Mouse (Mus musculus): Measurements from ENCODE around the gene Adcyap1r1.

Gene Adcyap1r1

DNA sequence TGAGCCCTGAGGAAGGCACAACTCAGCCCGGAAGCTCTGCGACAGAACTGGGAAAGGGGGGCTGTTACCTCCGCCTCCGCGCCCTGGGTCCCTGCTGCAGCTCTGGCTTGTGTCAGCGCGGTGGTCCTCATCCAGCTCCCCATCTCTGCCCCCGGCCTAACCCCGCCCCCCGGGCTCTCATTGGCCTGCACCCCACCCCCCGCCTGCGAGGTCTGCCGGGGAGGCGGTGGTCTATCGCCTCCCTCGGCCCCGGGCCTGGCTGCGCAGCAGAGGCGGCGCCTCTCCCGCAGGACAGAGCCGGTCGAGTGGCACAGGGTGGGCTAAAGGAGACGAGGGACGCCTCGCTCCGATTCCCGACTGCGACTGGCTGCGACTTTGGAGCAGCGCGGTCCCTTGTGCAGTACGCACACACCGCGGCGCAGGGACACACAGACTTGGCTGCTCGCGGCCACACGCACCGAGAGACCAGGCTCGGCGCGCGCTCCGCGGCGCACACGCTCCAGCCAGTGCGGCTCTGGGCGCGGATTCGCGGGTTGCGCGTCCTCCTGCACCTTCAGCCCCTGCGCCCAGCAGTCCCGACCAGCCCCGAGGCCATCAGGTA lies at the start of gene Adcyap1r1:
Adcyap1r1 (plus strand) TSS at position 208 of the 601 bp plus-strand sequence.
- DNase-seq (ENCODE audit: low spot score in 2 of 2): no peak

DNA sequence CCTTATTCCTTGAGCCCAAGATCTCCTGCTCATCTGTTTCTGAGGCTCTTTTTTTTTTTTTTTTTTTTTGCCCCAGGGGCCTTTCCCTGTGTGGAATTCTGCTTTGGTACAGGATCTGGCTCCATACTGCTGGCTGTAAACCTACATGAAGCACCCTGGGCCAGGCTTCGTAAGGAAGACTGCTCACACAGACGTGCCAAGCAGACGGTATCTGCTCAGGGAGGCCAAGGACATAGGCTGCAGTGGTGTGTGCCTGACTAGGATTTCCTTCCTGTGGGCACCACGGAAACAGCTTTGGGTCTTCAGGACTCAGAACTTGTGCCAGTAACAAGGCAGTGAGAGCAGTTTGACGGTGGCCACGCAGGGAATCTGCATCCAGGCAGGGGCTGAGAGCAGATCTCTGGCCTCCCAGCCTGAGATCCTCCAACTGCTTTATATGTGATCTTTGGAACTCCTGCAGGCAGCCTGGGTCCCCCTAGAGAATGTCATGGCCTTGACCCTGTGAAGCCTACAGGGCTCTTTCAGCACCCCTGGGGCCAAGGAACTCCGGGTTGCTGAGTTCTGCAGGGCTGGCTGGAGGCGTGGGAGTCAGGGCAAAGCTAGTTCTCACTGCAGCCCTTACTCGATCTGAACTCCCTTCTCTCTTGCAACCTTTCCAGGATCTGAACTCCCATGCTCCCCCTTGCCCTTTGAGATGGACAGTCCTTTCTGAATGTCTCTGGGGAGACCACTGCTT lies 49.6 kb upstream of the Adcyap1r1 start:
- DNase-seq (ENCODE audit: low spot score in 2 of 2): no peak

DNA sequence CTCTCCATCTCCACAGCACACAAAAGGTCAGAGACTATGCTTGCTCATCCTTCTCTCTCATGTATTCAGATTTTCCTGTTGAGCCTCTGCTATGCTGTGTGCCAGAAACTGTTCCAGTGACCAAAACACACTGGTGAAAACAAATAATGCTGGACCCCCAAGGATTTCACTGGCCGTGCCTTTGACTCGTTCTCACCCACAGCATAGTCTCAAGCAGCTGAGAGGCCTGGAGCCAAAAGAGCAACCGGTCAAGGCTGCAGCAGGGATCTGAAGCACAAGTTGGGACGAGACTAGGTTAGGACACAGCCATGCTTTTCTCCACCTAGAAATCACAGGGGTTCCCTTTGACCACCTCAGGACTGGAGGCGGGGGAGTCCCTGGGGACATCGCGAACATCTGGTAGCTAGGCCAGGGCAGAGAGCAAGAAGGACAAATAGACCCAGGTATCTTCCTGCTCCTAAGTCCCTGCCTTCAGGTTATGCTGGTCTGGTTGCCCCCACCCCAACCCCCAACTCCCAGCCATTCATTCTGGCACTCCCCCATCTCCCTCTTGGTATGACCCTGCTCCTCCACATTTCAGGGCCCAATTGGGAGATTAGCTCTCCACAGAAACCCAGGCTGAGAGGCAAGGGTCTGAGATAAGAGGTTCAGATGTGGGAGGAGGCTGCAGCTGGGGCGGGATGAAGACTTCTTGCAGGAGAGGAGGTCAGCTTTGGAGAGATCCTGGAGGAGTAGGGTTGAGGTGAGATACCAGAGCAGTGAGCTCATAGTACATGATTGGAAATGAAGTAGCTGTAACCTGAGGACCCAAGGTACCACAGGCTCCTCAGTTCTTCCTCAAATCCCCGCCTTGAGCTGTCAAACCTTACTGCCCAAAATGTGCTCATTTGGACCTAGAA lies 48.1 kb upstream of the Adcyap1r1 start:
- no peak for DNase-seq (ENCODE audit: low spot score in 2 of 2)

DNA sequence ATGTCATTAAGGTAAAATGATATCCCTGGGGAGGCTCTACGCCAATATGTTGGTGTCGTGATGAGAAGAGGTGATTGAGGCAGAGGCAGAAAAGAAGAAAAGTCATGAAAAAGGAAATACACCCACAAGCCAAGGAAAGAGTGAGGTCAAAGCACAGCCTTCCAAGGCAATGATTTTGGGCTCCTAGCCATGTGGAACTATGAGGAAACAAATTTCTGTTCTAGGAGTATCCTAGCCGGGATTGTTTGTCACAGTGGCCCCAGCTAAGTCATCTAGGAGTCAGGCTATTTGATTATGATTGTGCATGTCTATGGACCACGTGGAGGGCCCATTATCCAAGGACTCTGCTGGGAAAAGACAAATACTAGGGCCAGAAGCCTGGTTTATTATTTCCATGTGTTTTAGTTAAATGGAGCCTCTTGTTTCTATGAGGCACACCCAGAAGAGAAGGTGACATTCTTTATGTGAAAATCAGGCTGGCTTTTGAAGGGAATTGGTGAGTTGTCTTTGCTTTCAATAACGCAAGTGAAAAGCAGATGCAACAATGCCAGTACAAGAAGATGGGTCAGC lies 47.3 kb upstream of the Adcyap1r1 start:
- DNase-seq (ENCODE audit: low spot score in 2 of 2): no peak

DNA sequence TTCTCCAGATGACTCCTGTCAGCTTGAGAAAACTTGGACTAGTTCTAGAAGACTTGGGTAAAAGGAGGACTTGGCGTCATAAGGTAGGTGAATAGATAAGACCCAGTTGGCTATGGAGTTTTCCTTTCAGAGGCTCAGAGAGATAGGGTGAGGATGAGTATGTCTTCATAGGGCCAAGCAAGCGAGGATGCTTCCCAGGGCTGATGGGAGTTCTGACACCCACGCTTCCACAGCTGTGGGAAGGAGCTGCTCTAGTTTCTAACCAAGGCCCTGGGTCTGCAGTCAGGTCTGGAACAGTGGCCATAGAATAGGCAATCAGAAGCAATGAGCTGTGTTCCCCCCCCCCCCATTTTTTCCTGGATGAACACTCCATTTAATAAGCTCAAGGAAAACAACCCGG lies 44.4 kb upstream of the Adcyap1r1 start:
- no peak for DNase-seq (ENCODE audit: low spot score in 2 of 2)

DNA sequence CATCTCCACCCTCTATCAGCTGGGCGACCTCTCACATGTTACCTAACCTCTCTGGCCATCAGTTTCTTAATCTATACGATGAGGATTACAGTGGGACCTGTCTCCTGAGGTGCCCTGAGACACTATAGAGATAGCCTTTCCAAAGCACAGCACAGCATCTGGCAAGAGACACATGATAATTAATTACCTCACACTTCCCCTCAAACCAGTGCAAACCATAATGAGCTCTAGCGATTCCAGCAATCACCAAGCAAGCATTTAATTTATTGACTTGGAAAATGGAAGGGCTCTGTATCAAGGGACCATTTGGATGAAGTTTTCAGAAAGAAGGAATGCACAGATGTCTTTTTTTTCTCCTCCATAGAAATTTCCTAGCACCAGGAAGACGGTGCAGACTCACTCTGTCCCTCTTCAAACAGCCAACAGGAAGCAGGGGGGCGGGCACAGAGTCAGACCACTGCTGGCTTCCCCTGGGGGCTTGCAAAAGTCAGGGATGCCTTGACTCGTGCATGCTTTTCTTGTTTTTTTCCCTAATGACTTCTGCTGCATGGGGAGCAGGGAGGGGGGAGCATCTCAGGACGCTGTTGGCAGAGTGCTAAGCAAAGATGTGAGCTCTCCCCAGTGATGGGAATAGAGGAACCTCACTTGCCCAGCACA lies 41.5 kb upstream of the Adcyap1r1 start:
- DNase-seq (ENCODE audit: low spot score in 2 of 2): no peak

DNA sequence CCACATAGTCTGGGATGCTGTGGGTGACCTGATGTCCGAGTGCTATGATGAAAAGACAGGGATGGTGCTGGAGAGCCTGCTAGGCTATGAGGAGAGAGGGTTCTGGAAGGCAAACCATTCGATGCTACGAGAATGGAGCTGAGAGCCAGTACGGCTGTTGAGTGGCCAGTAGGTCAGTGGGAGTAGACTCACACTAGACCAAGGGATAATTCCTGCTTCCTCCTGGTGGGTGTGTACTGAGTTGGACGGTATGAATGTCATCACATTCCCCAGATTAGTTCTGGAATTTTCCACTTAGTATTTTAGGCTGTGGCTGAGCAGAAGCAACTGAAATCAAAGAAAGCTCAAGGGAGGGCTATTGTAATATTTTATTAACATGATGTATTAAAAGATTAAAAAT lies 40.8 kb upstream of the Adcyap1r1 start:
- no peak for DNase-seq (ENCODE audit: low spot score in 2 of 2)

DNA sequence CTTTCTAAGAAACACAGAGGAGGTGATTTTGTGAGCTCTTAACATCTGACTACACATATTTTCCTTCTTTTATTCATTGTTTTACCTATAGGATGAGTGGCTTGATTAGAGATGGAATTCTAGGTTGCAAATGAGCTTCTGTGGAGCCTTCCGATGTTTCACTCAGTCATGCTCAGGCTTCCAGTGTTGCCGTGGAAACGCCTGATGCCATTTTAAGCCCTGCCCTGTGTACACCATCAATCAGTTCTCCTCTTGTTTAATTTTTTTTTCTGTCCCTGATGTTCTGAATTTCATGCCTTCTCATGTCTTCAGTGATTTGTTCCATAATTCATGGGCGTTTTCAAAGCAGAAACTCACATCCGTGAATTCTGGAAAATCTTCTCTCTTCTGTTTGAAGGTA lies 35.6 kb upstream of the Adcyap1r1 start:
- no peak for DNase-seq (ENCODE audit: low spot score in 2 of 2)

DNA sequence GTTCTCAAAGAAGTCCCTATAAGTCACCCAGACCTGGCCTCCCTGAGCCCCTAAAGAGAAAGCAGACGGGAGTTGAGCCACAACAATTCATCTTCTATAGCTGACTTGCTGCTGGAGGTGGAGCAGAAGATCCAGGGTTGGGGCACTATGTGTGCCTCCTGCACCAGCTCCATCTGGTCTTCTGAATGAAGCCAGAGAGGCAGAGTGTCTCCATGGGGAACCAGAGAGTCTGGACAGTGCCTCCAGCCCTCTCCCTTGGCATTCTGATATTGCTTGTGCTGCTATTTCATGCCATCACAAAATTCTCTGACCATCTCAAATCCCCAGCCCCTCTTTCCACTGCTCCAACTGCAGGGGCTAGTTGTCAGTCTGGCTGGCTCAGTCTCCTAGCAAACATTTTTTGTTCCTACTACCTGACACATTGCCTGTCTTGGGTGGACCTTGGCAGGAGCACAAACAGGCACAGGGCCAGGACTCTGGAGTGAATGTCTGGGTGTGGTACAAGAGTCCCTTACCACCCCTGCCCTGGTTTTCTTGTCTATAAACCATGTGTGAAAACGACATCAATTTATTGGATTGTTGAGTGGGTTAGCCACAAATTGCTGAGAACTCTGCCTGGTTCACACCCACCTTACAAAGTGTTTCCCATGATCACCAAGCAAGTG lies 32.9 kb upstream of the Adcyap1r1 start:
- no peak for DNase-seq (ENCODE audit: low spot score in 2 of 2)

DNA sequence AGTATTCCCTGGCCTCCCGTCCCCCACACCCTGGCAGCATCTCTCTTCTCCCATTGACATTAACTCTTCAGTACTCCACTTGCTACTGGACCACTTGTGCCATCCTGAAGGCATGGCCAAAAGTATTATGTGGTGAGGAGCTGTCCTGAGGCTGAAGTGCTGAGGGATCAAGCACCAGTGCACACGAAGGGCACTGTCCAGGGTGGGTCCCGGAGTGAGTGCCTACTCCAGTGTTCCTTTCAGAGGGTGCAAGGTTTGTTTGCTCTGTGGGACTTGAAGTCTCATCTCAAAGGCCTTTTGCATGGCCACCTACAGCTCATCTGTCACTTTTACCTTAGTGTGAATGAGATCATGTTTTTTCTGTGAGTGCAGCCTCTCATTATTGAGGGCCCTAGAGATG lies 31.4 kb upstream of the Adcyap1r1 start:
- no peak for DNase-seq (ENCODE audit: low spot score in 2 of 2)

DNA sequence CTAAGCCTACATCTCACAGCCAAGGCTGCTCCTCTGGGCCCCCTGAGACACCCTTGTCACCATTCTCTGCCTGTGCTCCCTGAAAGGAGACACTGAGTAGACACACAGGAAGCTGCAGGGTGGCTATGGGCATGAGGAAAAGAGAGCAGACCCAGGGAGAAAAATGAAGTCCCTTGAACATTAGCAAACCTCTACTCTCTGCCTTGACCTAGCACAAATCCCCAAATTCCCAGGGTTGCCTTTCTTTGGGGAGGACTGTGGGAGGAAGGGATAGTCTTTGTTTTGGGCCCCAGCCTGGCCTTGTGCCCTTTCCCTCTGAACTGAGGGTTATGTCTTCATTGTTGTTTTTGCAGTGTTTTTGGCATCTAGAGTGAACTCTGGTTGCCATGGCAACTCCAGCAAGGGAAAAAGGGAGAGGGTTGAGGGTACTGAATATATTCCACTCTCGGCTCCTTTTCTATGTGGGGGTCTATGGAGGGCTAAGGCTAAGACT lies 30.9 kb upstream of the Adcyap1r1 start:
- DNase-seq (ENCODE audit: low spot score in 2 of 2): no peak

DNA sequence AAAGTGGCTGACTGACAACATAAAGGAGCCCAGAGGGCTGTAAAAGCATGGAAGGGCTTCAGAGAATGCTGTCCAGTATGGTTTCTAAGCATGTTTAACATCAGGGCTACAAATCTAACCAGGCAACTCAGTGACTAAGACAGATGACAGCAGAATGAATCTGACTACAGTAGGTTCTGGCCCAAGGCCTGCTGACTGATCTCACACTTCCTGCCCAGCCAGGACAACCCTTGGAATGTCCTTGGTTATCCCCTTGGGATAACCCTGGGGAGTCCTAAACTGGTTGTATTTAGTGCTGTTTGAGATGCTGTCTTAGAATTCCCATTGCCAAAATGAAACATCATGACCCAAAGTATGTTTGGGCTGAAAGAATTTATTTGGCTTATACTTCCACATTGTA lies 19.7 kb upstream of the Adcyap1r1 start:
- no peak for DNase-seq (ENCODE audit: low spot score in 2 of 2)

DNA sequence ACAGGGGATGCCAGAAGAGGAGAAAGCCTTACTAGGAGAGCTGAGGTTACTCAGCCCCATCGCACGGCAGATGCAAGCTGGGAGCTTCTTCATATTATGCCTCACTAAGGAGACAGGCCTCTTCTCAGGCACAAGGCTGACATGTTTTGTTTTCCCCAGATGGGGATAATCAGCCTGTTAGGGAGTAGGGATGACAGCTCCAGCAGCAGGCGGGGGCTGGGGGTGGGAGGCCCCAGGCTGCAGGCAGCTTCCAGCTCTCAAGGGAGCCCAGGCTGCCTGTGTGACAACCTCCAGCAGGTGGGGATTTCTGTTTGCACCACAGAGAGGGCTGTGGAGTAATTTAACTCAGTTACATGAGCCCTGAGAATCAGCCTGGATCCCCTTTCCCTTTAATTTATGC lies 17.4 kb upstream of the Adcyap1r1 start:
- DNase-seq (ENCODE audit: low spot score in 2 of 2): no peak

DNA sequence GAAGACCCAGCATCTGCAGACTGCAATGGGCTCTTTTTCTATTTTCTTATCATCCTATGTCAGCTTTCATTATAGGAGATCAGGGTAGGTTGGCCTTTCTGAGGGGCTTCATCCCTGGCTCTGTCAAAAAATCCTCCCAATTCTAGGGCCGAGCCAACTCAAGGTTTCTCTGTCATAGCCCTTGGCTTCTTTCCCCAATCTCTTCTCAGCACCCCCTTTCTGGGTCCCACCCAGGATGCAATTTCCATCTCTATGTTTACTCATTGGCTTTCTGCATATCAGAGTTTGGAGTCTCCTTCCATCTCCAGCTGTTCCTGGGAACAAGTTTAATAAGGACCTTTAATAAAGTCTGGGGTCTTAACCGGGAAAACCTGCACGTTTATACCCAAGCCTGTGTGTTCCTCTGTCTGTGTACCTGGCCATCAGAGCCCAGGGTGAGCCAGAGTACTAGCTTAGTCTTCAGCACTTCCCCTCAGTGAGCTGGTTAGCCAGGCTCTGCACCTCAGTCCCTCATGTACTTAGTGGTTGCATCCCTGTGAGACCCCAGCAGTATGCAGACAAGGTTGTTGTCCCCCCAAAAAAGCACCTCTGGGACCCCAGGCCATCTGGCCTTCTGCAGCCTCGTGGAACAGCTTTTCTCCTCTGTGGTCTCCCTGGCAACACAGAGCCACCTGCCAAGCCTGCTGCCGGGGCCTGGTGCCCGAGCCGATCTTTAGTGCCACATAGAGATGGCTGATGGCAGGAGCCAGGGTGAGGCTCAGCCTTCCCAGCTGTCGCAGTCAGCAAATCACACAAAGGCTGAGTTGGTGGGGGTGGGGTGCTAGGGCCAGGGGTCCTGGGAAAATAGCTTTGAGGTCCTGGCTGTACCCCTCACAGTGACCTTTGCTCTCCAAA lies 16.3 kb upstream of the Adcyap1r1 start:
- no peak for DNase-seq (ENCODE audit: low spot score in 2 of 2)

DNA sequence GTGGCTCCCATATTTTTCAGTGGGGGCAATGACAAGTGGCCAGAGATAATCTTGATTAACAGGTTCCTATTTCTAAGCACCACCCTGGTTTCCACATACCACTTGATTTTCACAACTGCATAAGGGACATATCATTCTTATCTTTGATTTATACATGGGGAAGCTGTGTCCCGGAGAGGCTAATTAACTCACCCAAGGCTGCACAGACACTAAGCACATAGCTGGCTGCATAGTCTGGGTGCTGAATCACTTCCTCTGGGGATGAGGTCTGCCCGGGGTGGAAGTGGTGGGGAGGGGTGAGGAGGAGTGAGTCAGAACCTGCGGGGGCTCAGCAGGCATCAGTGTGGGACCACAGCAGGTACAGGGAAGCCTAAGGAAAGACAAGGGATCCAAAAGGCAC lies 13.9 kb upstream of the Adcyap1r1 start:
- DNase-seq (ENCODE audit: low spot score in 2 of 2): no peak

DNA sequence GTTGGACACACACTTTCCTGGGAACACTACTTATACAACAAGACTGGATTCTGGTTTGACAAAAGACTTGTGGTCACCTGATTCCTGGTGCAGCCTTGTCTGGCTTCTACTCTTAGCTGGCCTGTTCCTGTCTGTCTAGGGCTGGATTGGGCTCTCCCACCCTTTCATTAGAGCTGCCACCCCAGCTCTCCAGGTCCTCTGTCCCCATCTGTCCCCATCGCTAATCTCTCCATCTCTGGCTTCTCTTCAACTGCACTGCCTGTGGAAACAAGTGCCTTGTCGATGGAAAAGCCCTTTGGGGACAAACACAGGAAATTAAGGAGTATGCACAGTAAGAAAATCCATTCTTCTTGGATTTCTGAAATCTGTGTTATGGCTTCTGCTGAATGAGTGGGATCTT lies 12.9 kb upstream of the Adcyap1r1 start:
- DNase-seq (ENCODE audit: low spot score in 2 of 2): no peak

DNA sequence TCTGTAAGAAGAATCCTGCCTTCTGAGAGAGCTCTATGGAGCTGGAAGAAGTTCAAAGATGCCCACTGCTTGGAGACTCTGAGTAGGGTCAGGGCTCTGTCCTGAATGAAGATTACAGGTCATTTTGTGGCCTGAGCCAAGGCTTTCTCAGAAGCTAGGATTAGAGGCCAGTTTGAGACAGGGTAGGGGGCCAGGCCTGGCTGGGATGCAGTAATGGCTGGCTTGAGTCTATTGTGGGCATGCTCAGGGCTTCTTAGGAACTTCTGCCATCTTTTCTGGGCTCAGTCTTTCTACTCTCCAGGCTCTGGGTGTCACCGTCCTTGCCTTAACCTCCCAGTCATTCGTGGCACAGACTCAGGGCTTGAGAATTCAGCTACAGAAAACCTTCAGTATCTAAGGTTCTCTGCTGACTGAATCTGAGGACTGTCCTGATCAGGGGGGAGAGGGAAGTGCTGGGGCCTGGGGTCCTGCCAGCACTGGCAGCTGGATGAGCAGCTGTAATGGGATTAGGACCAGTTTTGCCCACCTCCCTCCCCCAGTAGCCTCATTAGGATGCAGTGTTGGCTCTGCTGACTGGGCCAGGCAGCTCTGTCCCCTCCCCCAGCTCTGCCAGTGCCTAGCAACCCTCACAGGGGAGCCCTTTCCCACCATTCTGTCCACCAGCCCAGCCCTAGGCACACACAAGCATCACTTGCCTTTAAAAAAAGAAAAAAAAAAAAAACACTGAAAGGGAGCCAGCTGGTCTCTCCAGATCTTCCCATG lies 7.7 kb upstream of the Adcyap1r1 start:
- no peak for DNase-seq (ENCODE audit: low spot score in 2 of 2)

DNA sequence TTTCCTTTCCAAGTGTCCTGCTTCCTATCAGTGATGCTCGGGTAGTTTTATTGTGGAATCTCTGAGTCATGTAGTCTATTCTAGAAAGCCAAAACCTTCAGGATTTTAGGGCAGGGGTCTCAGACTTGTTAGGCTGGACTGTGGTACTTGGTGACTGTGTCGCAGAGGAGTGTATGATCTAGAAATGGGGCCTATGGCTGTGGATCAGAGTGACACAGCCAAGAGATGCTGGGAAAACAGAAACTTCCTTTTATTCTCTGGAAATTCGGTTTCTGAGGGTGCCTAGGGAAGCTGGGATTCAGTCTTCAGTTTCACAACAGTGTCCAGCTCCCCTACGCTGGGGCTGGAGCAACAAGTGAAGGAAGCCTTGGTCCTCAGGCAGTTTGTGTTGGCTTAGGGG lies 7.1 kb upstream of the Adcyap1r1 start:
- no peak for DNase-seq (ENCODE audit: low spot score in 2 of 2)

DNA sequence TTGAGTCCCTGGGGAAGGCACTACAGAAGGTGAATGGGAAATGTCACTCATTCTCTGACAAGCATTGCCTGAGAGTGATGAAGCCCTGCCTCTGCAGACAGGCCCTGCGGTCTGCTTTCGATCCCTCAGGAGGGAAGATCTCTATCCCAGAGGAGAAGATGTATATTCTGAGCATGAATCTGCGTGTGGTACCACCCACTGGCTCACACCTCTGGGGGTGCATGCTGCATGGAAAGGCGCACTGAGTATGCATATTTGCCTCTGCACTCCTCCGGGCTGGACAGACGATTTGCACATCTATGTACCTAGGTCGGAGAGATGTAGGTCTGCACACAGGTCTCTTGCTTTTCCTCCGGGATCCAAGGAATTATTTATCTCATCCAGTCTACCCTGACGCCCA lies 3.6 kb upstream of the Adcyap1r1 start:
- no peak for DNase-seq (ENCODE audit: low spot score in 2 of 2)
